Mouse (Mus musculus) heart, adult 2 months (tissue): ENCODE data around the gene Syk.

Experiments
- CTCF ChIP-seq: fragments of 200-600 bp; IDR thresholded peaks from 2 replicates; pipeline ENCODE4 v1.8.1; 2022; ENCODE audit warnings: antibody characterized with exemption, mild to moderate bottlenecking, moderate library complexity
- POLR2A ChIP-seq: fragments of 200-500 bp; IDR thresholded peaks from 2 replicates; pipeline ENCODE4 v1.6.1; 2011; ENCODE audit warnings: mild to moderate bottlenecking, low read depth, low read length, control low read depth; ENCODE audit not compliant: insufficient read depth

- TF ChIP-seq CTCF, result no peak
- no peak for TF ChIP-seq POLR2A
Measured at GRCm38 (mm10) chr13:52605006-52605405, 22.0 kb downstream of the Syk start.
